Mouse (Mus musculus) neural tube, embryonic 13.5 days (tissue): ENCODE measurements around the gene Galnt17. TPM values are rescaled to one million over a fixed set of nuclear protein-coding genes. Genes with fewer than 3 reads are reported as not detected.

Source experiments
- ATAC-seq: fragments of 200-750 bp; cut with Nextera tagmentation; 2 replicates; pipeline ENCODE4 v1.8.0; 2017; ENCODE audit warnings: low read depth, mild to moderate bottlenecking, moderate TSS enrichment, moderate library complexity
- H3K27ac ChIP-seq: fragments of 300-500 bp; sonication (generic); replicated peaks from 2 replicates; pipeline ENCODE4 v1.5.1; 2015; ENCODE audit warnings: moderate library complexity, mild to moderate bottlenecking, inconsistent platforms
- H3K27me3 ChIP-seq: fragments of 300-500 bp; sonication (generic); 2 replicates; pipeline ENCODE4 v1.6.1; 2015; ENCODE audit warnings: mild to moderate bottlenecking, inconsistent platforms
- H3K36me3 ChIP-seq: fragments of 300-500 bp; sonication (generic); 2 replicates; pipeline ENCODE4 v1.6.1; 2015; ENCODE audit warnings: mild to moderate bottlenecking, inconsistent platforms
- H3K4me1 ChIP-seq: fragments of 300-500 bp; sonication (generic); replicated peaks from 2 replicates; pipeline ENCODE4 v1.6.1; 2015; ENCODE audit warnings: inconsistent platforms
- H3K4me2 ChIP-seq: fragments of 300-500 bp; sonication (generic); 2 replicates; pipeline ENCODE4 v1.6.1; 2015; ENCODE audit warnings: inconsistent platforms, mild to moderate bottlenecking, moderate library complexity
- H3K4me3 ChIP-seq: fragments of 300-500 bp; sonication (generic); 2 replicates; pipeline ENCODE4 v1.5.1; 2015; ENCODE audit warnings: mild to moderate bottlenecking, inconsistent platforms
- H3K9ac ChIP-seq: fragments of 300-500 bp; sonication (generic); 2 replicates; pipeline ENCODE4 v1.6.1; 2015; ENCODE audit warnings: moderate library complexity, mild to moderate bottlenecking, inconsistent platforms
- H3K9me3 ChIP-seq: fragments of 300-500 bp; sonication (generic); 2 replicates; pipeline ENCODE4 v1.6.1; 2016; ENCODE audit warnings: inconsistent platforms
- WGBS: fragments of 180-500 bp; shearing (Covaris S2); methylation state at CpG from one replicate; pipeline ENCODE4 v1.1.7; 2015; 5-methylcytosine and 5-hydroxymethylcytosine counted together
- polyA plus RNA-seq: library from polyadenylated mRNA; unstranded; fragments of >200 nt; fragmentation: Nextera tagmentation; extraction: Ambion mirVana; gene quantifications from 2 replicates; pipeline ENCODE4 v1.2.1, GENCODE M21; 2015

The Galnt17 gene
- polyA plus RNA-seq, 1 experiment from 2014 or later: 10.7 TPM

DNA sequence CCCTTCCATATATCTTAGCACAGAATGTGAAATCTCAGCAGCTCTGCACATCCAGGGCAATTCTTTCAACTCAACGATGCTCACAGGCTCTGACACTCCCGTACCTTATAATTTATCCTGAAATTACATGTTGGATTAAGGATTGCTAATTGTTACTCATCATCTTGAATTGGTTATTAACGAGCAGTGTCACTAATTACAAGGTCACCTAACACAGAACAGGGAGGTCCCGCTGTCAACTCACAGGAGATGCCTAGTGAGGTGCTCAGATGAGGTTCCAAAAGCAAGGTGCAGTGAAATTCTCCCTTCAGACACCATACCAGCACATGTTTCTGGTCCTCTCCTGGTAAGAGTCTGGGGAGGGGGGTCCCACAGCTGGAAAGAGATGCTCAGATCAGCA lies 234.0 kb downstream of the Galnt17 start:
- no peaks in the 10 kb centered on the region for H3K27me3 ChIP-seq
- no peak for ATAC-seq
- no peaks in the 10 kb centered on the region for H3K4me1 ChIP-seq
- no peaks in the 10 kb centered on the region for H3K36me3 ChIP-seq
- 79% methylated on average over 4 of the region's 4 CpGs for WGBS
- no peak overlapping the region for H3K27ac ChIP-seq
- H3K9ac ChIP-seq: no peak overlapping the region
- no peaks in the 10 kb centered on the region for H3K9me3 ChIP-seq
- no peak overlapping the region for H3K4me2 ChIP-seq
- no peak overlapping the region for H3K4me3 ChIP-seq

DNA sequence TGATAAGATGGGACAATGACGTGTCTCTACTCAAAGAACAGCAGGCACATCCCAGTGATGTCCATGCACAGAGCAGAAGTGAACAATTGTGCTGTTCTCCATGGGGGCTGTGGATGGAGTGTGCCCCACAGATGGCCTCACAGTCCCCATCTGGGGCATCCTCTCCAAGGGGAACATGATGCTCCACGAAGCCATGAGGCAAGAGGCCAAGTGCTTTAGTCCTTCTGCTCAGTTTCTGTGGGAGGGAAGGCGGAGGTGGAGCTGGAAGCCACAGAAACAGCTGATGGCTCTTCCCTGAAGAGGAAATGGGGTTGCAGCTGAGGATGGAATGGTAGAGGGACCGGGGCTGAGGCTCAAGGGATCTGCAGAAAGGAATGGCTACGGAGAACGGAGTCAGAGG lies 243.1 kb downstream of the Galnt17 start:
- no peak overlapping the region for H3K4me3 ChIP-seq
- H3K4me2 ChIP-seq: no peak overlapping the region
- ATAC-seq: no peak
- no peak overlapping the region for H3K27ac ChIP-seq
- no peaks in the 10 kb centered on the region for H3K36me3 ChIP-seq
- H3K27me3 ChIP-seq: no peaks in the 10 kb centered on the region
- H3K9ac ChIP-seq: no peak overlapping the region
- H3K4me1 ChIP-seq: no peaks in the 10 kb centered on the region
- H3K9me3 ChIP-seq: no peaks in the 10 kb centered on the region
- WGBS: 86% methylated on average over 6 of the region's 6 CpGs

DNA sequence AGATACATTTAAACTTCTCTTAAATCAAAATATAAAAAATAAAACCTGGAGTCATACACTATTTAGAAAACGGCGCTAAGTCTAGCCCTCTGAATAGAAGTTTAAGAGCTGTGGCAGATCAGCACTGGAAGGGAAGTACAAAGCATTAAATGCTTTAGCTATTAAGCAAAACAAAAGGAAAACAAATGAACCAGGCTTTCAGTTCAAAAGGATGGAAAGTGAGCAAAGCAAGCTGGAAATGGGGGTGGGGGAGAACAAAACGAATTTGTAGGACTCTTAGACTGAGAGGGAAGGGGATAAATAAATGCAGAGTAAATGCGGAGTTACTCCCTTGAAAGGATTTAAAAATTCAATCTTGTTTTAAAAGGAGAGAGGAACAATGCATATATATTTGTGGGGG lies 259.8 kb downstream of the Galnt17 start:
- no peak for ATAC-seq
- Histone ChIP-seq H3K27ac (no peak overlapping the region), H3K9me3 (0 out of 2 replicates have a peak, but pooled peaks cover 6% of the 10 kb centered on the region), H3K4me3 (no peak overlapping the region), H3K9ac (no peak overlapping the region), H3K36me3 (no peaks in the 10 kb centered on the region), H3K4me2 (no peak overlapping the region), H3K4me1 (peaks cover 8% of the 10 kb centered on the region), H3K27me3 (no peaks in the 10 kb centered on the region)
- 14% methylated on average over 4 of the region's 4 CpGs for WGBS

DNA sequence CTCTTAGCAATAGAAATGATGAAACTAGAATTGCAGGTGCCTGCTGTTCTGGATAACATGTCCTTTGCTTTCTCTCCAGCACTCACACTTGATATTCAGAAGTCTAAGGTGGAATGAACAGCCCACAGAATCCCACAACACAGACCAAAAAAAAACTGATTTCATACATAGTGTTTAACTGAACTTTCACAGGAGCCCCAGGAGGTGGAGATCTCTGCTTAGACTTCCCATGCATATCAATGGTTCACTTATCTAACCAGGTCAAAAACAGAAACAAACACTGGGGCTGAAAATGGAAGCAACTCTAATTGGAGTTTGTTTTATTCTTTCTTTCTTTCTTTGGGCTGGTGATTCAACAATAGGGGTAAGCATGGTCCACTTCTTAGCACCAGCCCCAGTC lies 265.2 kb downstream of the Galnt17 start:
- H3K4me1 ChIP-seq: no peaks in the 10 kb centered on the region
- no peak overlapping the region for H3K27ac ChIP-seq
- H3K4me3 ChIP-seq: no peak overlapping the region
- H3K9me3 ChIP-seq: 0 out of 2 replicates have a peak, but pooled peaks cover 6% of the 10 kb centered on the region
- no peak for ATAC-seq
- no peak overlapping the region for H3K4me2 ChIP-seq
- H3K36me3 ChIP-seq: no peaks in the 10 kb centered on the region
- no peak overlapping the region for H3K9ac ChIP-seq
- no peaks in the 10 kb centered on the region for H3K27me3 ChIP-seq

DNA sequence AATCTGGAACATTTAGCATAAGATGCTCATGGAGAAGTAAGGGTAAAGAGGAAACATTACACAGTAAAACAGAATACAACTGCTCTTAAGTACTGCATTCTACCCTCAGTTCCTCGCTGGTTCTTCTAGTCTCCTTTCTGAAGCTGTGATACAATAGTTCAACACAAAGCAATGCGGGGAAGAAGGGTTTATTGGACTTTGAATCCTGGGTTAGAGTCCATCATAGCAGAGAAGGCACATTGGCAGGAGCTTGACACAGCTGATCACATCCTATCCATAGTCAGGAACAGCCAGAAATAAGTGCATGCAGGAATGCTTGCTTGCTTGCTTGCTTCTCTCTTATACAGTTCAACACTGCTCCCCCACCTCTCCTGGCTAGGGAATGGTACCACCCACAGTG lies 267.9 kb downstream of the Galnt17 start:
- Histone ChIP-seq H3K4me1 (no peaks in the 10 kb centered on the region), H3K36me3 (no peaks in the 10 kb centered on the region), H3K27ac (no peak overlapping the region), H3K9me3 (no peaks in the 10 kb centered on the region), H3K9ac (no peak overlapping the region), H3K4me2 (no peak overlapping the region), H3K4me3 (no peak overlapping the region), H3K27me3 (no peaks in the 10 kb centered on the region)
- WGBS: 88% methylated on average over 2 of the region's 2 CpGs
- ATAC-seq: no peak

DNA sequence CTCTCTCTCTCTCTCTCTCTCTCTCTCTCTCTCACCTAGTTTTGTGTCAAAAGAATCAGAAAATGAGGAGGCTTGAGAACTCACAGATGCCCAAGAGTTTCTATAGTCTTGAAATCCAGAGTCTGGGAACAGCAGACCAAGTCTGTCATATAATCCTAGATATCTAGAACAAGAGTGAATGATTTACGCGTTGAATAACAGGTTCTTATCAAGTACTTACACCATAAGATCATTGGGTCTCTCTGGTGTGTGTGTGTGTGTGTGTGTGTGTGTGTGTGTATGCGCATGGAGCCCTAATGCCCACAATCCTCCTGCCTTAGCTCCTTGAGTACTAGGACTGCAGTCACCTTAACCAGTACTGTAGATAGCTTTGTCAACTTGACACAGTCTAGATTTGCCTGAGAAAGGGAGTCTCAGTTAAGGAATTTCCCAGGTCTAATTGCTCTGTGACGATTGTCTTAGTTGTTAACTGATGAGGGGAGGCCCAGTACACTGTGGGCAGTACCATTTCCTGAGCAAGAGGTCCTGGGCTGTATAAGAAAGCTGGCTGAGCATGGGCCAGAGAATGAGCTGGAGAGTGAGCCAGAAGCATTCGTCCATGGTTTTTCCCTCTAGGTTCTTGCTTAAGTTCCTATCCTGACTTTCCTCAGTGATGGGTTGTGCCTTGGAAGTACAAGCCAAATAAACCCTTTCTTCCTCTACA lies 268.5 kb downstream of the Galnt17 start:
- ATAC-seq: no peak
- Histone ChIP-seq H3K27me3 (no peaks in the 10 kb centered on the region), H3K9ac (no peak overlapping the region), H3K27ac (no peak overlapping the region), H3K36me3 (no peaks in the 10 kb centered on the region), H3K9me3 (no peaks in the 10 kb centered on the region), H3K4me2 (no peak overlapping the region), H3K4me1 (no peaks in the 10 kb centered on the region), H3K4me3 (no peak overlapping the region)
- 81% methylated on average over 5 of the region's 5 CpGs for WGBS

DNA sequence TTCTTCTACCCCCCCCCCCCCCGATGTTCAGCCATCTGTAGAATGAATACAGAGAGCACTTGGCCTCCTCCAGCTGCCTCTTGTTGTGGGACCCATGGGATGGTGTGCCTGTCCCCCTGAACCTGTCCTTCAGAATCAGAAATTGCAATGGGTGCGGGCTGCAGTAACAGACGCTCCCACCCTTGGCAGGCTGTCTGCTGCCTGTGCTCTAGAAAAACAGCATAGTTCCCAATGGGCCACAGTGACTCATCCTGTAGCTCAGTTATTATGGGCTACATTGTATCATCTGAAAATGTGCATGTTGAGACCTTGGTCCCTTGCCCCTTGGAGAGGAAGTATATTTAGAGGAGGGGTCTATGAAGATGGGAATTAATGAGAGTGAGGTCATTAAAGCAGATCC lies 283.8 kb downstream of the Galnt17 start:
- Histone ChIP-seq H3K36me3 (no peaks in the 10 kb centered on the region), H3K27me3 (no peaks in the 10 kb centered on the region), H3K4me3 (no peak overlapping the region), H3K9ac (no peak overlapping the region), H3K4me1 (peaks cover 24% of the 10 kb centered on the region), H3K9me3 (no peaks in the 10 kb centered on the region), H3K27ac (peak overlapping the region; percentile 24; the same call in 1 of the 2 replicates), H3K4me2 (no peak overlapping the region)
- 74% methylated on average over 3 of the region's 3 CpGs for WGBS
- no peak for ATAC-seq

DNA sequence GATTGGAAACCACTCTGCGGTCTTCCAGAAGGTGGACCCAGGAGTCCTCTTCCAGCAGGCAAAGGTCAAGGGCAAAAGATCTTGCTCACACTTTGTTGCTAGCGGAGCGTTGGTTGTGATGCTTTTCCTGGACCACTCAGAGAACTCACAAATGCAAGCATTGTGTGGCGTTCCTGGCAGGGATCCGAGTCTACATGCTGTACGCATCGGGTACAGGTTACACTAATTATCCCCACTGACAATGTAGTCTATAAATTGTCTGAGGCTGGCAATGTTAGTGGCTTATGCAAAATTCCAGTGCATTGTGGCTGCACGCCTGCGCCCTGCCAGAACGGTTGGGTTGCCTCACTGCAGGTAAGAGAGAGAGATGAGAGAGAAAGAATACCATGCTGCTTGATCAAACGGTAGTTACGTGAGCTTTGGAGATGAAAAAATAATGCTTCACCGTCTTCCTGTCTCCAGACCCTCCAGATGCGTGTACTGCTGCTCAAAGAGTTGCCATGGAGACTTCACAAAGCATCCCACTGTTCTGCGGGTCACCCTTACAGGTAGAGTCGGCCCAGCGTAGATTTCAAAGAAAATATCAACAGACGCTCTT lies 285.8 kb downstream of the Galnt17 start:
- Histone ChIP-seq H3K9ac (peak overlapping the region; percentile 43; the same call in 1 of the 2 replicates), H3K36me3 (no peaks in the 10 kb centered on the region), H3K27me3 (no peaks in the 10 kb centered on the region), H3K4me1 (peaks cover 34% of the 10 kb centered on the region), H3K9me3 (no peaks in the 10 kb centered on the region), H3K27ac (peak overlapping the region; percentile 64), H3K4me2 (no peak overlapping the region), H3K4me3 (no peak overlapping the region)
- 38% methylated on average over 18 of the region's 18 CpGs for WGBS
- ATAC-seq: no peak

DNA sequence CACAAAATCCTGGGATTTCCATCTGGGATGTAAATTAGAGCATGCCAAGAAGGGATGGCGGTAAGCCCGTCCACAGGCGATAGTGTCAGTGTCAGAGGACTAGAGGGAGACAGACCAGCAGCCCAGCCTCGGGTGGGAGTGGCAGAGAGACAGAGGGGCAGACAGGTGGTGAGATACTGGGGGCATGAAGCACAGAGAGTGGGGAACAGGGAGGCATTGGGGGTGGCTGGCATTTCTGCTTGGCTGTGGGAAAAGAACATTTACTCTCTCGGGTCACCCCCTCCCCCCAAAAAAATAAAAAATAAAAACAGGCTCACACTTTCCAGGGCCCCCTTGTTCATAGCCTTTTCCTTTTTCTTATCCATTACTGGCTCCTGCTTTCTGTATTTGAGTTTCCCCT lies 287.4 kb downstream of the Galnt17 start:
- H3K9ac ChIP-seq: no peak overlapping the region
- H3K4me3 ChIP-seq: no peak overlapping the region
- 74% methylated on average over 5 of the region's 5 CpGs for WGBS
- no peaks in the 10 kb centered on the region for H3K9me3 ChIP-seq
- no peaks in the 10 kb centered on the region for H3K27me3 ChIP-seq
- no peaks in the 10 kb centered on the region for H3K36me3 ChIP-seq
- peaks cover 34% of the 10 kb centered on the region for H3K4me1 ChIP-seq
- H3K4me2 ChIP-seq: no peak overlapping the region
- ATAC-seq: no peak
- no peak overlapping the region for H3K27ac ChIP-seq

DNA sequence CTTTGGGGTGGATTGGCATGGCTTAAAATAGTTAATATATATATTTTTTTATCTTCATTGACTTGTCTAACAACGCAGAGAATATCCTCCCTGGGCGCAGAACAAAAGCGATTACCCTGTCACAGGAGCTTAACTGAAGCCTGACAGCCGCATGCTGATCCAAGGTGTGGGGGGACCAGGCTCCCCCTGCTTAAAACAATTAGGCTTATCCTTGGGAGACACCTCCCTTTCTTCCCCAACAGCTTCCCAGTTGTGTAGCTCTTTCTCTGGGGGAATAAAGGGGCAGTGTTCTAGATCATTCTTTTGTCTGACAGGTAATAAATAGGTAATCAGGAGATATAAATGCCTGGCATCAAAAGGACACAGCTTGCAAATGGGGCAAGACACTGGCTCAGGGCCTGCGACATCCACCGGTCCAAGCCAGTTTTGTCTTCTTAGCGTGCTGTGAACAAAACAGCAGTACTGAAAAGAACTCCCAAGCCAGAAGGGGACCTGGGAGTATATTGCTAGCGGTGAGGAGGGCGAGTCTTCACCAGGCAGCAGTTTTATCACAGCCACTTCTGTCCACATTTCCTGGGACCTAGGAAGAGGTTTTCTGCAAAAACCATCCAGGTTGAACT lies 288.8 kb downstream of the Galnt17 start:
- 17% methylated on average over 9 of the region's 9 CpGs for WGBS
- H3K4me3 ChIP-seq: no peak overlapping the region
- ATAC-seq: no peak
- H3K4me1 ChIP-seq: peaks cover 41% of the 10 kb centered on the region
- peak overlapping the region; percentile 49; the same call in 1 of the 2 replicates for H3K27ac ChIP-seq
- no peaks in the 10 kb centered on the region for H3K9me3 ChIP-seq
- no peak overlapping the region for H3K4me2 ChIP-seq
- H3K9ac ChIP-seq: no peak overlapping the region
- no peaks in the 10 kb centered on the region for H3K36me3 ChIP-seq
- no peaks in the 10 kb centered on the region for H3K27me3 ChIP-seq

DNA sequence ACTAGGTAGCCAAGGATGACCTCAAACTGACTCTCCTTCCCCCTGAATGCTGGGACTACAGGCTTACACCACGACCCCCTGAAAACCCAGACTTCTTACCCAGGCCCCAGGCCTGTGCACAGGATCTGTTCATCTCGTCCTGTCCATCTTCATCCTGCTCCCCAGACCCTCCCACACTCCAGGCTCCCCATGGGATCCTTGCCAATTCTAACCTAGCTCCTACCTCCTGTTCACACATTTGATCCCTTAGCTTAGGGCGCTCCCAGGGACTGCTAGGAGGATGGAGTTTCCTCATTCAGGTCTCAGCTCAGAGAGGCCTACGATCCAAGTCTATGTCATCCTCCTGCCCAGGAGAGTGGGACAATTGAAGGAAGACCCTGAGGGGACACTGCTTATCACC lies 292.2 kb downstream of the Galnt17 start:
- H3K36me3 ChIP-seq: no peaks in the 10 kb centered on the region
- no peaks in the 10 kb centered on the region for H3K27me3 ChIP-seq
- WGBS: 90% methylated on average over 4 of the region's 4 CpGs
- H3K9ac ChIP-seq: no peak overlapping the region
- no peaks in the 10 kb centered on the region for H3K9me3 ChIP-seq
- peaks cover 34% of the 10 kb centered on the region for H3K4me1 ChIP-seq
- peak overlapping the region; percentile 64 for H3K27ac ChIP-seq
- H3K4me2 ChIP-seq: no peak overlapping the region
- no peak for ATAC-seq
- no peak overlapping the region for H3K4me3 ChIP-seq

DNA sequence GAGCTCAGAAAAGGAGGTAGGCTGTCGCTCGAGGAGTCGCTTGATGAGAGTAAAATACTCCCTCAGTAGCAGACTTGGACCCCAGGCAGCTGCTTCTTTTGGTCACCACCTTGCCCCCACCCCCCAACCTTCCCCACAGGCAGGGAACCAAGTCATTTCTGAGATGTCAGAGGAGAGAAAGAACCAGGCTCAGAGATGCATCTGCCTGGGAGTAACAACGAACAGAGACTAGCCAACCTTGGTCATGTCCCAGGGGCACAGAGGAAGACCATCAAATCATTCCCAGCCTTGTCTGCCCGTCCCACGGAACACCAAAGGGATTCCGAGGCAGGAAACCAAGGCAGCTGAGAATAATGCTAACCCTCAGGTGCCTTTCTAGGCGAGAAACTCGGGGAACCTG lies 293.0 kb downstream of the Galnt17 start:
- Histone ChIP-seq H3K9ac (no peak overlapping the region), H3K4me1 (peaks cover 34% of the 10 kb centered on the region), H3K9me3 (no peaks in the 10 kb centered on the region), H3K27ac (peak overlapping the region; percentile 64), H3K4me3 (no peak overlapping the region), H3K36me3 (no peaks in the 10 kb centered on the region), H3K27me3 (no peaks in the 10 kb centered on the region), H3K4me2 (no peak overlapping the region)
- WGBS: 63% methylated on average over 9 of the region's 9 CpGs
- no peak for ATAC-seq
